Mouse (Mus musculus) myocyte (in vitro differentiated cells): ENCODE measurements around the gene Gm42421.

Source experiments
- MAX ChIP-seq: IDR thresholded peaks from one replicate; pipeline ENCODE4 v1.6.1; 2011; ENCODE audit warnings: low read depth, mild to moderate bottlenecking, control low read depth
- MYOD1 ChIP-seq, 3 experiments: IDR thresholded peaks; one replicate each; pipeline ENCODE4 v1.6.1; 2011; ENCODE audit warnings: control low read depth in 2 of 3, low read depth in 2 of 3, mild to moderate bottlenecking in 2 of 3, moderate library complexity in 1 of 3; ENCODE audit not compliant: insufficient read length in 2 of 3, control insufficient read depth in 1 of 3
- POLR2A ChIP-seq: IDR thresholded peaks from one replicate; pipeline ENCODE4 v1.6.1; 2011; ENCODE audit warnings: low read depth, mild to moderate bottlenecking, control low read depth, moderate library complexity; ENCODE audit not compliant: insufficient read length
- POLR2AphosphoS2 ChIP-seq: IDR thresholded peaks from one replicate; pipeline ENCODE4 v1.6.1; 2011; ENCODE audit warnings: low read depth, control low read depth; ENCODE audit not compliant: insufficient read length
- TCF12 ChIP-seq: IDR thresholded peaks from one replicate; pipeline ENCODE4 v1.6.1; 2011; ENCODE audit warnings: mild to moderate bottlenecking, control low read depth; ENCODE audit not compliant: poor library complexity, insufficient read depth, severe bottlenecking
- TCF3 ChIP-seq: IDR thresholded peaks from one replicate; pipeline ENCODE4 v1.6.1; 2011; ENCODE audit warnings: low read depth, control low read depth; ENCODE audit not compliant: insufficient read length
- USF1 ChIP-seq: IDR thresholded peaks from one replicate; pipeline ENCODE4 v1.6.1; 2011; ENCODE audit warnings: low read depth, mild to moderate bottlenecking, control low read depth, moderate library complexity

- no peak for TF ChIP-seq USF1
- TF ChIP-seq TCF3, result no peak
- TF ChIP-seq TCF12, result no peak
- TF ChIP-seq POLR2A, result no peak
- no peak for TF ChIP-seq MAX
- no peak for TF ChIP-seq POLR2AphosphoS2
- TF ChIP-seq MYOD1 (IDR thresholded peaks at IDR 0.05; ENCODE audit: control insufficient read depth in 1 of 3, insufficient read length in 2 of 3, low read depth in 2 of 3), result no peak
Measured at GRCm38 (mm10) chr5:143976726-143977431, 48.9 kb downstream of the Gm42421 start.
